Mouse (Mus musculus) spleen, postnatal 10 days (tissue): ENCODE data around the gene Chrna1.
A peak's percentile ranks its signal among the peaks of the same experiment; 100 is the strongest.

Experiments used
- DNase-seq, 2 experiments: peaks; one replicate each; pipeline ENCODE4 v3.0.0; 2021 to 2022; ENCODE audit warnings: low spot score in 2 of 2

Chrna1 gene

DNA sequence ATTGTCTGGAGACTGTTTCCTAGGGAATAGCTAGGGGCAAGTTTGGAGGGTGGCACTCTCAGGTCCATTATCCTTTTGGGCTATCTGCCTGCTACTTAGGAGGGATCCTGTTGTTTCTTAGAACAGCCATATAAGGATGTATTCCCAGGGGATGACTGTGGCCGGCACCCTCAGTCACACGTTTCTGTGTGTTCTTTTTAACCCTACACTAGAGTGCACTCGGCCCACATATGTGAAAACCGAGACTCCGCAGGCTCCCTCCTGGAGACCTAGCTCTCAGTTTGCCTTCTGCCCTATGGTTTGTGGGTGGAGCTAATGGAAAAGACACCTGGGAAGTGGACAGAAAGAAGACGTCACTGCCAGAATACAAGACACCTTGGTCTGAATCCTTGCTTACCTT lies 11.1 kb upstream of the Chrna1 start:
- no peak for DNase-seq

DNA sequence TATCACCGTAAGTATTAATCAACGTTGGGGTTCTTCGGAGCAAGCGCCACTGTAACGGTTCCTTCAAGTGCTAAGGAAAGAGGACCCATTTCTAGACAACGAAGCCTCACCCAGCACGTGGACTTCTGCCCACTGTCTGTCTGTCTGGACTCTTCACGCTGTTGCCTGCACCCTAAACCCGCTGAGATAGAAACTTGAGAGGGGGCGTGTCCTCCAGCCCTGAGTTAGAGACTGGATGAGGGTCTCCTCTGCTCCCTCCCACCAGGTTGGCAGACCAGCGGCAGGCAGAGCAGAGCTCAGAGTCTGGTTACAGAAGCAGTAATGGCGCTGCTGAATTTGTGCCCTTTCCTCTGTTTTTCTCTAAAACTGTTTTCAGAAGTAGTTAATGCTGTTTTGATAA lies 10.0 kb upstream of the Chrna1 start:
- DNase-seq, result no peak

DNA sequence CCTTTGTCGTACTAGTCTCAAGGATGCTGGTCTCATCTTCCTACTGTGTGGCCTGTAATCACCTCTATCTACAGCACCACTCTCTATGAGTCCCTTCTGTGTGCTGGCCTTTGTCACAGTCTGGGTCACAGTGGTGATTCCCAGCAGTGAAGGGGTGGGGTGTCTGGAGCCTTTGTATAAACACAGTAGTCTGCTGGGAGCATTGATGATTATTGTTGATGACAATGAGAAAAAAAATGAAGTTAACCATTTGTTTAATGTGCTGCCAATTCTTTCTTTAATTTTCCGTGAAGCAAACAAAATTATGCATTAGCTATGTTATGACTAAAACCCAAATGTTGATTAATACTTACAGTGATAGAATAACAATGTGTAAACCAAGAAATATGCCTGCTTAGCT lies 8.8 kb upstream of the Chrna1 start:
- no peak for DNase-seq

DNA sequence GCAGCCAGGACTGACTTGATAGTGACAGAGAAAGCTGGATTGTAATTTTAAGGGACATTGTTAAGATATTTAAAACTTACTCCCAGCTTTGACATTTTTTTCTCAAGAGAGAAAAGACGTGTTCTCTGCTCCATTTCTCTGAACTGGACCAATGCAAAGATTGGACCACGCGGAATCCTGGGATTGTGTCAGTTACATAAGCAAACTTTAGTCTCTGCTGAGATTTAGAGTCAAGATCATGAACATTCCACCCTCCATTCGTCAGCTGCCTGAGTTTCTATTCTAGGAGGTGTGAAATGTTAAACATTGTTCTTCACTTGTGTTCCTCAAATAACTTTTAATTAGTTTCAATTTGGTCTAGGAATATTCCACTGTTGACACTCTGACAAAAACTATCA lies 7.0 kb upstream of the Chrna1 start:
- DNase-seq, result no peak

DNA sequence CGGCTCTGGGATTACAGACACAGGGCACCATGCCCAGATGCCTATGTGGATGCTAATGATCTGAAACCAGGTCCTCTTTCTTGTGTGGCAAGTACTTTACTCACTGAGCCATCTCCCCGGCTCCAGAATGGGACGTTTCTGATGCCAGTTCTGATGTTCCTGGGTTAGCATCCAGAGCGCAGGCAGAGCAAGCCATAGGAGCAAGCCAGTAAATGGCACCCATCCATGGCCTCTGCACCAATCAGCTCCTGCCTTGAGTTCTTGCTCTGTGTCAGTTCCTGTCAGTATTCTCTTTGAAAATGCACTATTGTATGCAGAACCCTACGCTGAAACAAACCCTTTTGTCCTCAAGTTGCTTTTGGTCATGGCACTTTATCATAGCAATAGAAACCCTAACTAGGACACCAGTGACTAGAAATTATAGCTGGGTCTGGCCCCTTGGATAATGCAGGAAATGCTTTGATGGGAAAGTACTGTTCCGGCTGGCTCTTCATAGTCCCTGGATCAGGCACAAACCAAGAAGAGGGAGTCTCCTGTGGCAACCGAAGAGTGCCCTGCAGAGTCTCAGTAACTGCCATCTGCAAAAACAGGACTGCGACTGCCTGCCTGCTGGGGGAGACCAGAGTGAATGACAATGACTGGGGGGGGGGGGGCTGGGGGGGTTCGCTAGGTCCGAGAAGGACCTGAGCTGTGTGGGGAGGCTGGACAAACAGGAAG lies 6.4 kb upstream of the Chrna1 start:
- no peak for DNase-seq

DNA sequence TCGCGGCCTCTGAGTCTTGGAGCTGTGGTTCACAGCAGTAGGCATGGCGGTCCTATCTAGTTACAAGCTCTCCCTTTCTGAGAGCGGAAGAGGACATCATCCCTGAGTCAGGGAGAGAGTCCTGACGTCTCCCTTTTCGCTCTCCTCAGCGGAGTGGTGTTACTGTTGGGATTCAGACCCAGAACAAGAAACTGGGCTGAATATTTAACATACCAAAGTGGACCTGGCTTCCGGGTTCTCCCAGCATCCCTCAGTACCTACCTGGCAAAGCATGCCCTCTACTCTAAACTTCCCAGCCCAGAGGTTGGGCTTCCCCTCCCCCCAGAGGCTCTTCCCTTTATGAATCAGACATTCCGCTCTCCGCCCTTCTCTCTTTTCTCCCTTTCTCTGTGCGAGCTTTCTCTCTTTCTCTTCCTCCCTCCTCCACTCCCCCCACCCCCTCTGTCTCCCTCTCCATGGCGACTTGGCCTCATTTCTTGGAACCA lies 5.3 kb upstream of the Chrna1 start:
- DNase-seq, result no peak

DNA sequence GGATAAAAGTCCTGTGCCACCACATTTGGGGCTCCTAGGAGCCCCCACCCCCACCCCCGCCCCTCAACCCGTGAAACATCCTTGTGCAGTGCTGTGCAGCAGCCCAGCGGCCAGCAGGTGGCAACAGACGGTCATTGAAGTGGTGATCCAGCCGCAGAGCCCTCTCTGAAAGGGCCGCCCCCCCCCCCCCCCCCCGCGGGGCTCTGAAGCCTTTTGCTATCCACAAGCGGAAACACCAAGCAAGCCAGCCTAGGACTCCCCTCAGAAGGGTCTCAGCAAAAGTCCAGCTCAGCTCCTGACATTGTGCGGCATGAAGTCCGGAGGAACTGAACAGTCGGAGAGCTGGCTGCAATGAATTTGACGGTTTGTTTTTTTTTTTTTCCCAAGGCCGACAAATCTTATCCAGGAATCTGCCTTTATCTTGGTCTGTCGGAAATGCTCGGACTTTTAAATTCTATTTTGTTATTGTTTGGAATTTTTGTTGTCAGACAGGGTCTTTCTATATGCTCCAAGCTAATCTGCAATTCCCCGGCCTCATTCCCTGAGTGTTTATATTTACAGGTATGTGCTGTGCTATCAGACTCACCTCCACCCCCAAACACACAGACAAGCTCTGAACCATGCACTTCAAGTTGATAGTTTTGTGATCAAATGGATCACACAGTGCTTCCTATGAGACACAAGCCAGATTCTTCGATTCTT lies 4.7 kb upstream of the Chrna1 start:
- DNase-seq, result peak in 1 of 2 experiments; percentile 69

DNA sequence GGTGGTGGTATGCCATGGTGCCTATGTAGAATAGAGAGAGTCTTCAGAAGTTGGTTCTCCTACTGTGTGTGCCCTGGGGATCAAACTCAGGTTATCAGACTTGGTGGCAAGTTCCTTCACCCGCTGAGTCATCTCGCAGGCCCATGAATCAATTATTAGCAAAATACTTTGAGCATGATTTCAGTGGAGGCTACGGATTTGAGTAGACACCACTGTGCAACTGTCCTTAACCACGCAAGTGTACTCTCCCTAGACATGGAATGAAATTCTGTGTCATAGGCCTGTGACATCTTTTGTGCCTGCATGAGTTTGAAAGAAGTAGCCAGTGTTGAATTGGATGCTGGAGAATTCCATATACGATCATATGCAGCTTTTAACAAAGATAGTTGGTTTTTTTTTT lies 582 bp upstream of the Chrna1 start:
- no peak for DNase-seq

DNA sequence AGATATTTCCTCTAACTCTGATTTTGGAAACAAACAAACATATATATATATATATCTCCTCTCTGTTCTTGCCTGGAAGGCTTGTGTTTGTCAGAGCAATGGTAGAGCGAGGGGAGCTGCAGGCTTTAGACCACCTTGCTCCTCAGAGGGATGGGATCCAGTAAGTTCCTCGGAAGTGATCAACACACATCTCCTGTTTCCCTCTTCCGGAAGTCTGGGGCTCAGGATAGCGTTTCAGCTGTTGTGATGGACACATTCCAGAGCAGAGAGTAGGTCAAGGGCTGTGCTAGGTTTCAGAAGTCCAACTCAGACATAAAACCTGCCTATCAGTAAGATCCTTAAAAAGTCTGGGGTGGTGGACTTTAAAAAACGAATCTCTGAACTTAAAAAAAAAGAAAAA lies 970 bp downstream of the Chrna1 start:
- DNase-seq, result no peak

DNA sequence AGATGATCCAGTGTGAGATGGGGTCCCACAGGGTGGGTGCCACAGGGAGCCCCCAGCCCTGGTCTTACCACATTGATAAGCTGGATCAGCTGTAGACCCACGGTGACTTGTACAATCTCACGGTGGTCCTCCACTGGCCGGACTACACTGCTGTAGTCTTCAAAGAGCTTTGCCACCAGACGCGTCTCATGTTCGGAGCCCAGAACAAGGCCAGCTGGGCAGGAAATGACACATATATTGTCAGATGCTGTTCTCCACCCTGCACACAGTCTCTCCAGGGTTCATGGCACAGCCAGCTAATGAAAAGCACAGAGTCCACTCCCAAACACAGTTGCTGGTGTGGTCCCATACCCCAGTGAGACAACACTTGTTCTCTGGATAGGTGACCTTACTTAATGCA lies 5.7 kb downstream of the Chrna1 start:
- no peak for DNase-seq

DNA sequence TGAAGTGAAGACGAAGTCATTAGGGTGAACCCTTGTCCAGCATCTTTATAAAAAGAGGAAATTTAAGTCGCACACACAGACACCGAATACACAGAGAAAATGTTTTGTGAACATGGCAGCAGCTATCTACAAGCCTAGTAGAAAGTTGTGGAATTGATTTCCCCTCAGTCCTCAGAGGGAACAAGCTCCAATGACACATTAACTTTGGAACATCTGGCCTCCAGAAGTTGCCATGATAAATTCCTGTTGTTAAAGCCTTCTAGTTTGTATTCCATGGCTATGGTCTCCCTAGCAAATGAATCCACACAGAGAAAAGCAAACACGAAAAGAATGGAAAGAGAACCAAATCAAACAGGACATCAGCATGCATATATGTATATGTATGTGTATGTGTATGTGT lies 6.6 kb downstream of the Chrna1 start:
- no peak for DNase-seq

DNA sequence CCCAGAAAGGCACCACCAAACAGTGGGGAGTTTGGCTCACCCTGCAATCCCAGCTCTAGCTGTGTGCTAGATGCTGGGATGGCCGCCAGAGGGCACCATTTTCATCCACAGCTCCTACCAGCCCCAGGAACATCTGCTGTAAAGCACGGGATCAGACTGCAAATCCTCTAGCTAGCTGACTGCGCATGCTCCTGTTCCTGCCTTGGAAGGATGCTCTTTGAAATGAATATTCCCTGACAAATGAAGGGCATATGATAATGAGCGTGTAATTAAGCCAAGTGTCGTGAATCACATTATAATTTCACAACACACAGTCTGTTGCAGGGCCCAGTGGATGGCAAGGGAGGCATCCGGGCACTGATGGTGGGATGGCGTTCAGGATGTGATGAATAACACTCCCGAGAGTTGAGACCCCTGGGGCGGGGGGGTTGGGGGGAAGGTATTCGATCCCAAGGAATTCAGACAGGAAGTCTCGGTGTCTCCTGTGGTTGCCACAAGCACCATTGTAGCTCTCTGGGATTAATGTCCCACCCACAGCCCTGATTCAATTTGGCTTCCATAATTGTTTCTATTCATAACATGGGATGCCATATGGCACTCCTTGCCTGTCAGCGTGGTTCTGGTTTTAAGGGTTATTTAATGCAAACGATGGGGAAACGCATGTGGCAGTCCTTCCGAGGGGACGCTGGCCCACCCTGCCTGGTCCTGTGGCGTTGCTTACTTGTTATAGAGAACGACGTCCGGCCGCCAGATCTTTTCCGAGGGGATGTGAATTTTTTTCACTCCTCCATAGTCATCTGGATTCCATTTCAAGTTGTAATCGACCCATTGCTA lies 7.4 kb downstream of the Chrna1 start:
- DNase-seq, result peak; percentile 27 to 64

DNA sequence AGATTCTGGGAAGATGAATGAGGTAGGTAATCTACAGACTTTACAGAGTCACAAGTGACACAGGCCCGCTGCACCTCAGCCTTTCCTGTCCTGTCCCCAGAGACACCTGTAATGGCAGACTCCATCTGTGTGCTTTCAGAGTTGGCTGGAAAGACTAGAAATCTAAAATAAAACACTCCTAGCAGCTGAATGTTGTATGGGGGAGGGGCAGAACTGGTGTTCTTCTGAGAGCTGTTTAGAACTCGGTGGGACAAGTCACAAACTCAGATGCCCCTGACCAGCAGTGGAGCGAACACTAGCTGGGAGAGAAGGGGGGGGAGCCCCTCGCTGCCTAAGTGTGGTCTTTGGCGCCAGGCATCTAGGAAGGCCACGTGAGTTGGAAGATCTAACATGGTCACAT lies 8.2 kb downstream of the Chrna1 start:
- DNase-seq, result no peak

DNA sequence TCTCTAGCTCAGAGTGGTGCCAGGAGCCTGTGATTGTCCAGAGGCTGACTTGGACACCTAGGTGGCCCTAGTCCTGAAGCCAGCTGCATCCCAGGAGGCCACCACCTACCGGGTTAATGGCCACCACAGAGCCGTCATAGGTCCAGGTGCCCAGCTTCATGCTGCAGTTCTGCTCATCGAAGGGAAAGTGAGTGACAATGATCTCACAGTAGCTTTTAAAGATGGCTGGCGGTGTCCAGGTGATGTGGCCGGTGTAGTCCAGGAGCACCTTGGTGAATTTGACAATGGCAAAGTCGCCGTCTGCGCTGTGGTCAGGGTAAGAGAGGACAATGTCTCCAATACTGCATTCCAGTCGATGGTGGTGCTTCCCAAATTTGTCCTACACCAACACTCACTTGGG lies 8.8 kb downstream of the Chrna1 start:
- no peak for DNase-seq

DNA sequence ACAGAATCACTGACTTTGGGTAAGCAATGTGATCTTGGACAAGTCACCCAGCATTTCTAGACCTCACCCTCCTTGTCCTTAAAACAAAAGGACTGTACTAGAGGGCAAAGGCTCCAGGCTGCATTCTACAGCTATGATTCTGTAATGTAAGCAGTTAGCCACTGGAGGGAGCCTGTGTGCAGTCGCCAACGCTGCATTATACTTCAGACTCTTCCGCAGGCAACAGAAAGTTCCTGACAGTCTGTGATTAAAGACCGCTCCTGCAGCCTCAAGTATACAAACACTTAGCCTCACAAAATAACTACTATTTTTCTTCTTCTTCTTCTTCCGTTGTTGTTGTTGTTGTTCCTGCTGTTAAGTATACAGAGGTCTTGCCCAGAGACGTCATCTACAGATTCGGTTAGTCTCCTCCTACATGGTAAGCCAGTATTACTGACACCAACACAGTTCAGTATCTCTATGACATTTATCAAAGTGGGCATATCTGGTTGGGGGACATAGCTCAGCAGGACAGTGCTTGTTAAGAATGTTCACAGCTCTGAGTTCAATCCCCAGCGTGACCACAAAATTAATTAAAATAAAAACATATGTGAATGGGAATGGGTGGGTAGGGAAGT lies 13.0 kb downstream of the Chrna1 start:
- peak; percentile 22 to 64 for DNase-seq

DNA sequence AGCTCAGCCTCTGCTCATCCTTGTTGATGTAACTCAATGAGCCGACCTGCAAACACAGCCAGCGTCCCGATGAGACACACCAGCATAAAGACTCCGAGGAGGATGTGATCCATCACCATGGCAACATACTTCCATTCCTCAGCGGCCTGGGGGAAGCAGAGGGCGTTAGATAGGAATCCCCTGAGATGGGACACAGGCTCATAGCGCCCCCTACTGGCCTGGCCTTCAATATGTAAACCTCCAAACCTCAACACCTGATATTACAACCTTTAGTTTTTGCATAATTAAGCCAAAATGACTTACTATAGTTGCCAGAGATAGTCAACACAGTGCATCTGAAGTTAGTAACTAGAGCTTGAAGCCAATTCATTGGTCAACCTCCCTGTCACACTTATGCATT lies 14.0 kb downstream of the Chrna1 start:
- DNase-seq, result peak in 1 of 2 experiments; percentile 68

DNA sequence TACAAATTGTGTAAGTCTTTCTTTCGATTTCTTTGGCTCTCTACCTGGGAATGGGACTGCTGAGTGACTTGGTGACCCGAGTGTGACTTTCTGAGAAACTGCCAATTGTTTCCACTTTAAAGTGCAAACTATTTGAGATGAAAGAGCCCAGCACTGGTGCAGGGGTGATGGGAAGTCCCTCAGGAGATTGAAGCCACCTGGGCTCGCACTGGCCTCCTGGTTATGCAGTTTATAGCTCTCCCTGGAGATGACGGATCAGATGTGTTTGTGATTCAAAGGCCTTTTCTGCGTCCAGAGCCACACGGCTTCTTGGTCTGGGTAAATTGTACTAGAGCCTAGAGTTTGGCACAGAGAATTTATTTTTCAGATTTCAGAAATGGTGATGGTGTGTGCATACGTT lies 16.4 kb downstream of the Chrna1 start:
- DNase-seq, result no peak

DNA sequence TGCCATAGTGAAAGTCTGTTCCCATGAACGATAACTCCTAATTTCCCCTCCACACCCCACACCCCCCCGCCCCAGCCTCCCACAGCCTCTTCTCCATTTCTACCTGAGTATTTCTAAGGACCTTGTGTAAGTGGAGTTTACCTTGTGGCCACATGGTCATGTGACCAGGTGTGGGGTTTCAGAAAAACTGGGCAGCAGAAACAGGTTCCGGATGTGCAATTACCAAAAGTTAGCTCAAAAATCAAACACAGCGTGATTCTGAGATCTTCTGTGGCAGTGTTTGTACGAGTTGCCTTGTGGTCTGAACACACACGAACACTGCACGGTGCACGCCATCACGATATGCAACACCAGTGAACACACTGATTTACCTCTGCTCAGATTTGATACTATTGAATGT lies 17.5 kb downstream of the Chrna1 start:
- no peak for DNase-seq

DNA sequence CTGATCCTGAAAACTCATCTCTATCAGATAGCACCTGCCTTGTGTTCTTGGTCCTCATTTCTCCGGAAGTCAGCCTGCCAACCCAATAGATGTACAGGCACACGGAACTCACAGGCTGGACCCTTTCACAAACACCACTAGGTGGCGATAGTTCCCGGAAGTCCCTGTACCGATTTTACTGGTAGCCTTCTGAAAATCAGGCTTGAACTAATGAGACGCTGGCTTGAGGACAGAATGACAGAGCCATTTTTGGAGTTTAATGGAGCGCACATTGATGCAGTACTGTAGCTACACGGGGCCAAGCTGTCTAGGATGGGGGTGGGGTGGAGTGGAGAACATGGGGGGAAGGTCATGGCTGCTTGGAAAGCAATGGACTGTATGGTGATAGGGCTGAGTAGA lies 18.5 kb downstream of the Chrna1 start:
- DNase-seq, result peak in 1 of 2 experiments; percentile 55

DNA sequence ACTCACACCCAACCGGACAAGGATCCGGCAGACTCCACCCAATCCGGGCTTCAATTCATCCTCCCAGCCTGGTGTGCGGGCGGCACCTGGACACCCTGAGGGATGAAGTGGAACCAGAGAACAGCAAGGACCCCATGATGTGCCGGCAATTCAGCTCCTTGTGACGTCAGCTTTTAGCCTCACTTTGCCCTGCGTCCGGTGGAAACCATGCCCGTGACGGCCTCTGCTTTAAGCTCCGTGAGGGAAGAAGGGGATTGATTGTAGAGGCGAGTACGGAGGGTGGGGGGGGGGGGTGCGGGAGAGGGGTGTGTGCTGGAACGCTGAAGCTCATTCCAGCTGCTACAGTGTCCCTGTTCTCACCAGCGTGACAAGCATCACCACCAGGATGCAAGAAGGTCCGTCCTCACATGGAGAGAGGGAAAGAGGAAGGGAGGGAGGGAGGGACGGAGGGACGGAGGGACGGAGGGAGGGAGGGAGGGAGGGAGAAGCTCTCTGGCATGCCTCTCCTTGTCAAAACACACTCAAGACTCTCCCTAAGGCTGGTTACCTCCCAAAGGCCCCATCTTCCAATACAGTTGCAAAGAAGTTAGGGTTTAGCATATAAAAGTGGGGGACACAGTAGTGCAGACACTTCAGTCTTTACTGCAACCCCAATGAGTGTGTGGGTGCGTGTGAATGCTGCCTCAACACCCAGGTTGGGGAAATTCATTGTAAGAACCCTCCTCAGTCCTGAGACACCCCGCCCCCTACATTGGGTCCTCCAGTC lies 19.1 kb downstream of the Chrna1 start:
- DNase-seq, result no peak

DNA sequence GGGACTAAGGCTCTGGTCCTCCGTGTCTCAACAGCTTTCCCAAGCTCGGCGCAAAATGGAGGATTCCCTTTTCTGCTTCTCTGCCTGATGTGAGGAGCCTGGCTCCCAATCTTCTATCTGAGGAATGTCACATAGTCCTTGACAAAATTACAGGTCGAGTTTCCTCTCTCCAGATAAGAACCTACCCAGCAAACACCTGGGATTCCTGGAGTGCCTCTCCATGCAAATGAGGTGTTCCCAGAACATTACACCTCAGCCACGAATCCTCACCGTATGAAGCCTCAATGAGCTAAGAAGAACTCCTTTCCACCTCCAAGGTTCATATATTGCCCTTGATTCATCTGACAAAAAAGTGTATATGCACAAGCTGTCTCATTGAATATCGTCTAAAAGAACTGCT lies 19.7 kb downstream of the Chrna1 start:
- DNase-seq, result no peak
